Mouse (Mus musculus) hindbrain, postnatal 0 days (tissue): ENCODE data around the gene Atp13a2. TPM values are rescaled to one million over a fixed set of nuclear protein-coding genes. Genes with fewer than 3 reads are reported as not detected.

Source experiments
- ATAC-seq: fragments of 200-750 bp; cut with Nextera tagmentation; 2 replicates; pipeline ENCODE4 v1.8.0; 2017; ENCODE audit warnings: mild to moderate bottlenecking, moderate TSS enrichment, moderate library complexity
- DNase-seq: peaks from one replicate; pipeline ENCODE4 v3.0.0-alpha.2; 2015; ENCODE audit warnings: low spot score
- H3K27ac ChIP-seq: fragments of 300-500 bp; sonication (generic); 2 replicates; pipeline ENCODE4 v1.5.1; 2014; ENCODE audit warnings: mild to moderate bottlenecking
- H3K27me3 ChIP-seq: fragments of 300-500 bp; sonication (generic); 2 replicates; pipeline ENCODE4 v1.6.1; 2014; ENCODE audit warnings: low read length, mixed read lengths; ENCODE audit not compliant: insufficient read depth
- H3K36me3 ChIP-seq: fragments of 300-500 bp; sonication (generic); 2 replicates; pipeline ENCODE4 v1.6.1; 2014; ENCODE audit warnings: low read length, mixed read lengths; ENCODE audit not compliant: insufficient read depth
- H3K4me1 ChIP-seq: fragments of 300-500 bp; sonication (generic); 2 replicates; pipeline ENCODE4 v1.6.1; 2014; ENCODE audit warnings: antibody characterized with exemption, low read length, mixed read lengths; ENCODE audit not compliant: insufficient read depth
- H3K4me2 ChIP-seq: fragments of 300-500 bp; sonication (generic); 2 replicates; pipeline ENCODE4 v1.6.1; 2014; ENCODE audit warnings: low read depth, mild to moderate bottlenecking, low read length, moderate library complexity, mixed read lengths
- H3K4me3 ChIP-seq: fragments of 300-500 bp; sonication (generic); 2 replicates; pipeline ENCODE4 v1.5.1; 2014; ENCODE audit warnings: low read length
- H3K9ac ChIP-seq: fragments of 300-500 bp; sonication (generic); replicated peaks from 2 replicates; pipeline ENCODE4 v1.6.1; 2014; ENCODE audit warnings: mild to moderate bottlenecking, low read length, moderate library complexity, mixed read lengths
- H3K9me3 ChIP-seq: fragments of 300-500 bp; sonication (generic); 2 replicates; pipeline ENCODE4 v1.6.1; 2016; ENCODE audit warnings: low read length, mixed read lengths
- CTCF ChIP-seq: IDR thresholded peaks from 2 replicates; pipeline ENCODE4 v1.5.1; 2016; ENCODE audit warnings: antibody characterized with exemption, control low read depth, low read depth
- WGBS: fragments of 180-500 bp; shearing (Covaris S2); extraction: QIAGEN DNeasy Blood & Tissue Kit; methylation state at CpG from one replicate; pipeline ENCODE4 v1.1.7; 2014; 5-methylcytosine and 5-hydroxymethylcytosine counted together
- polyA plus RNA-seq: library from polyadenylated mRNA; unstranded; fragments of >200 nt; fragmentation: Nextera tagmentation; extraction: Ambion mirVana; gene quantifications from 2 replicates; pipeline ENCODE4 v1.2.1, GENCODE M21; 2015
- total RNA-seq: library from RNA; depleted of rRNA; stranded (reverse); fragments of >200 nt; gene quantifications from 2 replicates; pipeline ENCODE4 v1.2.3, GENCODE M21; 2014; rRNA removed

Atp13a2 gene
- total RNA-seq: 408 and 435 TPM in 2 replicates
- polyA plus RNA-seq: 151 and 166 TPM in 2 replicates

DNA sequence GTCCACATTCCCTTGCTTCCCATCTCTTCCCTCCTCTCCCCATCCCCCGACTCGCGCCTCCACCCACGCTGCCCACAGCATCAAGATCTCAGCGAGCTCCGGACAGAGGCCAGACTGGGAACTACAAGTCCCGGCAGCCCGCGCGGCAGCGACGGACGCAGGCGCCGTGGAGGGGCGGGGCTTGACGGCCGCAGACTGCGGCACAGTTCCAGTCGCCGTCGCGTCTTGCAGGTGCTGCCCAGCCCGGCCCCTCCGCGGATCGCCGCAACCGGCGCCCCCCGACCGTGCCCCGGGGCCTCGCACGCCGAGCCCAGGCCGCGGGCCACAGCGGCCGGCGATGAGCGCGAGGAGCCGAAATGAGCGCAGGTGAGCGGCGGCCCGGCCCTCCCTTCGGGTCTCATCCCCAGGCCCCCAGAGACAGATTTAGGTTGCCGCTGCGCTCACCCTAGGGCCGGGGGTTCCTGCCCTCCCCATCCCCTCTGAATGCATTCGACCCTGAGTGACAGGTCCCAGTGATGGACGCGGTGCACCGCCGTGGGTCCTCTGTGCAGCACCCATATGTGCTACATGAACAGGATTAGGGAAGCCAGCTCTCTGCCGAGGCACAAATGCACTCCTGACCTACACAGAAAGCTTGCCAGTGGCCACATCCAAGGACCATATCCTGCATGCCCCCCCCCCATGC lies at the start of gene Atp13a2:
Atp13a2 (plus strand) TSS at position 163 of the 685 bp plus-strand sequence.
- no peaks in the 10 kb centered on the region for H3K36me3 ChIP-seq
- no peaks in the 10 kb centered on the region for H3K27me3 ChIP-seq
- no peaks in the 10 kb centered on the region for H3K9me3 ChIP-seq
- H3K27ac ChIP-seq: peak within 1 kb of the TSS; percentile 83
- TF ChIP-seq CTCF: peak; percentile 59
- peak within 1 kb of the TSS; percentile 78 for H3K4me2 ChIP-seq
- peaks cover 14% of the 10 kb centered on the region; the same call in 1 of the 2 replicates for H3K4me1 ChIP-seq
- under 1% methylated on average over 55 of the region's 58 CpGs for WGBS
- peak within 1 kb of the TSS; percentile 96 for H3K9ac ChIP-seq
- peak; percentile 89 for ATAC-seq
- DNase-seq: peak; percentile 96
- H3K4me3 ChIP-seq: peak within 1 kb of the TSS; percentile 89

DNA sequence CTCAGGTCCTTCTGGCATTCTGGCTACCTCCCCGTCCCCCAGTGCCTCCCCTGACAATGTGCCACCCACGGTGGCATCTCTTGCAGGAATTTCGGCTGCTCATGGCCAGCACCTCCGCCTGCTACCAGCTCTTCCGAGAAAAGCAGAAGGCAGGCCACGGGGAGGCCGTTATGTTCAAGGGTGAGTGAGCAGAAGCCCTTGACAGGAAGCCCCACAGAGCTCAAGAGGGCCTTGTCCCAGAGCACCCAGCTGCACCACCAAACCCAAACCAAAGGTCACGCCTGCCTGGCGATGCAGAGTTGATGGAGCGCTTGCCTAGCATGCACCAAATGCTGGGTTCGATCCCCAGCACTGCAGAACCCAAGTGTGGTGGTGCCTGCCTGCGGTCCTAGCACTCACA lies 42.3 kb upstream of the Atp13a2 start:
- Histone ChIP-seq H3K27me3 (no peaks in the 10 kb centered on the region), H3K4me3 (no peak overlapping the region), H3K9ac (no peak overlapping the region), H3K27ac (no peak overlapping the region), H3K4me2 (no peak overlapping the region), H3K9me3 (no peaks in the 10 kb centered on the region), H3K4me1 (no peaks in the 10 kb centered on the region), H3K36me3 (no peaks in the 10 kb centered on the region)
- DNase-seq: no peak
- ATAC-seq: no peak
- 83% methylated on average over 12 of the region's 12 CpGs for WGBS
- TF ChIP-seq CTCF: no peak

DNA sequence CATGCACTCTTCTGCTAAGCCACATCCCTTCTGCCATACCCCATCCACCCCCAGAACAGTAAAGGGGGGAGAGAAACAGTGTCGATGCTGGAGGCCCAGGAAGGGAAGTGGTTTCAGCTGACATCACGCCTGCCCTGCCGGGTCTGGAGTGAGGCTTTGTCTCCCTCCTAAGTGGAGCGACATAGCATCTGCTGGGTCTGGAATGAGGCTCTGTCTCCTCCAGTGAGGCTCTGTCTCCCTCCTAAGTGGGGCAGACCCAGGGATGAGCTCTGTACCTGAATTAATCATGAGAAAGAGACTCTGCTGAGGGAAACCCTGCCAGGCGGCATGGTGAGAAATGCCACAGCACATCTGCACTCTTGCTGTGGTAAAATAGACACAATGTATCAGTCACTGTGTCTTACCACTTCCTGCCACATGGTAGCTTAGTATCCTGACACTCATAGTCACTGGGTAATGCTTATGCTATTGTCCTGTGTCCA lies 41.7 kb upstream of the Atp13a2 start:
- Histone ChIP-seq H3K9me3 (no peaks in the 10 kb centered on the region), H3K4me3 (no peak overlapping the region), H3K9ac (no peak overlapping the region), H3K27me3 (no peaks in the 10 kb centered on the region), H3K4me1 (no peaks in the 10 kb centered on the region), H3K27ac (no peak overlapping the region), H3K36me3 (no peaks in the 10 kb centered on the region), H3K4me2 (no peak overlapping the region)
- ATAC-seq (no peak), DNase-seq (no peak)
- 61% methylated on average over 5 of the region's 5 CpGs for WGBS
- TF ChIP-seq CTCF: no peak

GRCm38 (mm10) chr4:140945571-140945970 lies 41.1 kb upstream of the Atp13a2 start:
- Histone ChIP-seq H3K4me3 (no peak overlapping the region), H3K4me2 (no peak overlapping the region), H3K27me3 (no peaks in the 10 kb centered on the region), H3K27ac (no peak overlapping the region), H3K36me3 (no peaks in the 10 kb centered on the region), H3K9ac (no peak overlapping the region), H3K4me1 (no peaks in the 10 kb centered on the region), H3K9me3 (no peaks in the 10 kb centered on the region)
- ATAC-seq: no peak
- WGBS: 93% methylated on average over 4 of the region's 4 CpGs
- no peak for TF ChIP-seq CTCF
- DNase-seq: no peak

- ATAC-seq: no peak
- no peak overlapping the region for H3K4me2 ChIP-seq
- H3K9me3 ChIP-seq: no peaks in the 10 kb centered on the region
- H3K9ac ChIP-seq: no peak overlapping the region
- no peak overlapping the region for H3K4me3 ChIP-seq
- H3K4me1 ChIP-seq: no peaks in the 10 kb centered on the region
- DNase-seq: no peak
- H3K36me3 ChIP-seq: no peaks in the 10 kb centered on the region
- WGBS: 76% methylated on average over 4 of the region's 4 CpGs
- H3K27me3 ChIP-seq: no peaks in the 10 kb centered on the region
- no peak for TF ChIP-seq CTCF
- H3K27ac ChIP-seq: no peak overlapping the region
These were observed 40.6 kb upstream of the Atp13a2 start for GRCm38 (mm10) chr4:140946048-140946447.

DNA sequence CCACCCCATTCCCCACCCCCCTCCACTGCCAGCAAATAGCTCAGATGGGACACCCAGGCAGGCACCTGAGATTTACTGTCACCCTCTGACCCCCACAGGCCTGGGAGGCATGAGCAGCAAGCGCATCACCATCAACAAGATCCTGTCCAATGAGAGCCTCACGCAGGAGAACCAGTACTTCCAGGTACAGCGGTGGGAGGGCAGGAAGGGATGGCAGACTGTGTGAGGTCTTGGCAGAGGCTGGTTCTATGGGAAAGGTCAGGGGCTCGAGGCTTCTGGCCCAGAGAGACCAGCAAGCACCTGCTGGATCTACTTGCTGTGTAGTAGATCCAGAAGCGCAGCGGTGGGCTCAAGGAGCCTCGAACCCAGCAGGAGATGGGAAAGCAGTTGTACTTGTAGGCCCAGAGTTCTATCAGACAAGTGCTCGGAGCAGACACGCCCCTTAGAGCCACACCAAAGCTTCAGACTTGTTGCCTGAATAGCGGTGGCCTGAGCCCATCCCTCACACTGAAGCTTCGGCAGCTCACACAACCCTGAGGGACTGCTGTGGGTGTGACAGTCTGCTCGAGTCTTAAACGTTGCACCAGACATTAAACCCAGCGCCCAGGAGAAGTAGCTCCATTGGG lies 40.0 kb upstream of the Atp13a2 start:
- Histone ChIP-seq H3K4me3 (no peak overlapping the region), H3K4me2 (no peak overlapping the region), H3K27me3 (no peaks in the 10 kb centered on the region), H3K9ac (no peak overlapping the region), H3K27ac (no peak overlapping the region), H3K9me3 (no peaks in the 10 kb centered on the region), H3K4me1 (no peaks in the 10 kb centered on the region), H3K36me3 (no peaks in the 10 kb centered on the region)
- no peak for TF ChIP-seq CTCF
- WGBS: 78% methylated on average over 14 of the region's 14 CpGs
- DNase-seq (no peak), ATAC-seq (no peak)
